Mouse (Mus musculus) ES-E14 (cell line): ENCODE measurements around the gene Cap2. TPM values are rescaled to one million over a fixed set of nuclear protein-coding genes. Genes with fewer than 3 reads are reported as not detected.

ENCODE experiments used
- DNase-seq: peaks from one replicate; pipeline ENCODE4 v3.0.0-alpha.2; 2013; ENCODE audit warnings: low read depth, low spot score
- H3K27ac ChIP-seq: 2 replicates; pipeline ENCODE4 v1.5.1; 2012; ENCODE audit warnings: low read depth, mild to moderate bottlenecking, low read length, moderate library complexity, mixed read lengths; ENCODE audit not compliant: poor library complexity, insufficient read depth, severe bottlenecking
- H3K36me3 ChIP-seq: 2 replicates; pipeline ENCODE4 v1.6.1; 2012; ENCODE audit warnings: mild to moderate bottlenecking, low read length, moderate library complexity, mixed read lengths; ENCODE audit not compliant: control insufficient read depth, poor library complexity, insufficient read depth, severe bottlenecking
- H3K4me1 ChIP-seq, 2 experiments: fragments of 150-350 bp in 1 of 2; sonication (generic) in 1 of 2; 2 replicates each; pipeline ENCODE4 v1.6.1; 2012; ENCODE audit warnings: low read length in 2 of 2, mild to moderate bottlenecking in 1 of 2, mixed read lengths in 1 of 2; ENCODE audit not compliant: control insufficient read depth in 2 of 2, insufficient read depth in 2 of 2, poor library complexity in 1 of 2
- H3K4me3 ChIP-seq, 2 experiments: fragments of 150-350 bp in 1 of 2; sonication (generic) in 1 of 2; 2 replicates each; pipeline ENCODE4 v1.5.1; 2012; ENCODE audit warnings: low read length in 2 of 2, low read depth in 1 of 2, mild to moderate bottlenecking in 1 of 2, mixed read lengths in 1 of 2; ENCODE audit not compliant: insufficient read depth in 1 of 2, poor library complexity in 1 of 2, severe bottlenecking in 1 of 2
- H3K9ac ChIP-seq: 2 replicates; pipeline ENCODE4 v1.6.1; 2012; ENCODE audit warnings: low read depth, mild to moderate bottlenecking, low read length, mixed read lengths; ENCODE audit not compliant: poor library complexity, insufficient read depth, severe bottlenecking
- H3K9me3 ChIP-seq: fragments of 150-350 bp; sonication (generic); 2 replicates; pipeline ENCODE4 v1.6.1; 2012; ENCODE audit warnings: low read depth, mild to moderate bottlenecking, low read length; ENCODE audit not compliant: control insufficient read depth, insufficient read depth
- CHD2 ChIP-seq: IDR thresholded peaks from 2 replicates; pipeline ENCODE4 v1.6.1; 2014; ENCODE audit warnings: mild to moderate bottlenecking, low read depth, low read length, inconsistent platforms
- HCFC1 ChIP-seq: IDR thresholded peaks from 2 replicates; pipeline ENCODE4 v1.6.1; 2012; ENCODE audit warnings: low read length, inconsistent platforms, borderline replicate concordance; ENCODE audit not compliant: insufficient read depth
- MAFK ChIP-seq: IDR thresholded peaks from 2 replicates; pipeline ENCODE4 v1.6.1; 2014; ENCODE audit warnings: mild to moderate bottlenecking, low read depth, low read length, inconsistent platforms; ENCODE audit not compliant: insufficient read depth
- ZC3H11A ChIP-seq: IDR thresholded peaks from 2 replicates; pipeline ENCODE4 v1.6.1; 2012; ENCODE audit warnings: low read depth, mild to moderate bottlenecking, inconsistent platforms, low read length, borderline replicate concordance
- ZNF384 ChIP-seq: IDR thresholded peaks from 2 replicates; pipeline ENCODE4 v1.6.1; 2012; ENCODE audit warnings: low read depth, low read length, inconsistent platforms
- in situ Hi-C, 2 experiments: fragments of 600-800 bp; cut with MboI; formaldehyde crosslinking; loops; one replicate each; pipeline ENCODE4 v1.15.1; 2025; ENCODE audit warnings: low sequenced_read_pairs in 2 of 2, inconsistent platforms in 1 of 2; ENCODE audit not compliant: unreplicated experiment in 2 of 2
- total RNA-seq: library from RNA; depleted of rRNA; stranded (reverse); fragments of 300-350 nt; gene quantifications from 2 replicates; pipeline ENCODE4 v1.2.3, GENCODE M21; 2012

Gene Cap2
- total RNA-seq, 1 experiment, result 5.1 TPM

DNA sequence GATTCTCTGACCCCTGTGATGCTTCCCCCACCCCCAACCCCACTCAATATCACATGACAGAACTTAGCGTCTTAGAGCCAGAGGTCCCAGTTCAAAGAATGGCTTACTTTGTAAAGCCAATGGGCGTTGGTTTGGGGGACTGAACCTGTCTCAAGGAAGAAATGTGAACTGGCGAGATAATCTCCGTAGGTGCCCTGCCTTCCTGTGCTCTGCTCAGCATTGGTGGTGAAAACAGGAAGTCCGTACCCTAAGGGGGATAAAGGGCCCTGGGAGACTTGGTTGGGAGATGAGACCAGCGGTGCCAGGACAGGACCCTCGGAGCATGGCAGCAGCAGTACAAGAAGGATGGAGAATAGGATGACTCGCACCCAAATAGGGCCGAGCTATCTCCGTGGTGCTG is 12.8 kb downstream of the Cap2 start:
- Histone ChIP-seq H3K27ac (no peak overlapping the region), H3K4me3 (no peak overlapping the region), H3K9me3 (no peaks in the 10 kb centered on the region), H3K36me3 (no peaks in the 10 kb centered on the region), H3K4me1 (peaks cover 2 to 6% of the 10 kb centered on the region in 2 experiments; a peak in 1 of 4 replicates), H3K9ac (no peak overlapping the region)
- in situ Hi-C loops, result no loop called here
- no peak for DNase-seq
- no peak for TF ChIP-seq CHD2
- no peak for TF ChIP-seq ZNF384
- TF ChIP-seq HCFC1, result no peak
- no peak for TF ChIP-seq MAFK
- TF ChIP-seq ZC3H11A, result no peak

DNA sequence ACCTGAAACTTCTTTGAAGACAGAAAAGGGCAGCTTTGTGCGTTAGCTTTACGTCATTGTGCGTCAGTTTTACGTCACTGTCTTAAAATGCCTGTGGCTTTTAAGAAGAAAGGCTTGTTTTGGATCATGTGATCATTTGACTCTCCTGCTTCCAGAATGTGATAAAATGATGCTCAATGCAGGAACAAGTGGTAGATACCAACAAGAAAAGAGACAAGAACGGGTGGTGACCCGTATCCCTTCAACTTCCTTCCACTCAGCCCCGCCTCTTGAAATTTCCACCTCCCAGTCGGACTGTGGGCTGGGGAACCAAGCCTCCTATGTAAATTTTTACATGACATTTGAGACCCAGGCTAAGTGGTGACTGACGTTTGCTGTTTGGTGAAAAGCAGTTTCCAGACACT is 13.5 kb downstream of the Cap2 start:
- Histone ChIP-seq H3K9ac (no peak overlapping the region), H3K9me3 (no peaks in the 10 kb centered on the region), H3K4me1 (peaks cover 2 to 6% of the 10 kb centered on the region in 2 experiments; a peak in 1 of 4 replicates), H3K4me3 (no peak overlapping the region), H3K27ac (no peak overlapping the region), H3K36me3 (no peaks in the 10 kb centered on the region)
- in situ Hi-C loops, result no loop called here
- no peak for TF ChIP-seq ZNF384
- no peak for TF ChIP-seq HCFC1
- no peak for TF ChIP-seq MAFK
- no peak for TF ChIP-seq CHD2
- TF ChIP-seq ZC3H11A, result no peak
- no peak for DNase-seq

DNA sequence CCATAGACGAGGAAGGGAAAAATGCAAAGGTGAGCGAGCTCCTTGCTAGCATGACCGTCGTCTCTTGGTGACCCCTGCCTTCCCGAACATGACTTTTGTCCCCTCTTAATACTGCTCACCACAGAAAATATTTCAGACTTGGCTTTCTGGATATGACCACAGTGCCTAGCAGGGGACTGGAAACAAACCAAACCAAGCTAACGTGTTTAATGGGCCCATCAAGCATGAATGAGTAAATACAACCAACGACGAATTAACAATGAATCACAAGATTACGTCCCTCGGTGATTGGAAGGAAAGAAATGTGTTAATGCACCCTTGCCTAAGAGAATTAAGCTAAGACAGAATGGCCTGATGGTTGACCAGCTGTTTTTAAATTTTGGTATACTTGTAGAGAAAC is 13.9 kb downstream of the Cap2 start:
- H3K36me3 ChIP-seq, result no peaks in the 10 kb centered on the region
- H3K4me3 ChIP-seq, result no peak overlapping the region
- DNase-seq, result no peak
- in situ Hi-C loops, result no loop called here
- TF ChIP-seq HCFC1, result no peak
- TF ChIP-seq ZNF384, result no peak
- no peak for TF ChIP-seq CHD2
- no peak for TF ChIP-seq ZC3H11A
- TF ChIP-seq MAFK, result no peak
- H3K27ac ChIP-seq, result no peak overlapping the region
- H3K4me1 ChIP-seq, result peaks cover 2 to 6% of the 10 kb centered on the region in 2 experiments; a peak in 1 of 4 replicates
- no peak overlapping the region for H3K9ac ChIP-seq
- no peaks in the 10 kb centered on the region for H3K9me3 ChIP-seq

DNA sequence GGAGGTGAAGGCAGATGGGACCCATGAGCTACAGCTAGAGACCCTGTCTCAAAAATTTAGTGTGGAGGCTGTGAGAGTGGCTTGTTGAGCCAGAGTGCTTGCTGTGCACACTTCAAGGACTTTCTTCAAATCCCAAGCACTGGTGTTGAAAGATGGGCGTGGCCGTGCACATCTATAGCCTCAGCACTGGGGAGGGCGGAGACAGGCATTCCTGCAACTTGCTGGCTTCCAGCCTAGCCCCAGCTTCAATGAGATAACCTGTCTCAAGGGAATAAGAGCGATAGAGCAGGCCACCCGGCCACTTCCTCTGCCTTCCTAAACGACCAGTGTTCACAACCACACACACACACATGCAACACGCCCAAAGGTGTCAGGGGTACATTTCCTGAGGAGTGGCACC is 14.5 kb downstream of the Cap2 start:
- H3K4me1 ChIP-seq, result peaks cover 2 to 6% of the 10 kb centered on the region in 2 experiments; a peak in 1 of 4 replicates
- no peak for TF ChIP-seq MAFK
- no peak for TF ChIP-seq CHD2
- TF ChIP-seq HCFC1, result no peak
- no peak for TF ChIP-seq ZNF384
- TF ChIP-seq ZC3H11A, result no peak
- H3K4me3 ChIP-seq, result no peak overlapping the region
- no peaks in the 10 kb centered on the region for H3K36me3 ChIP-seq
- H3K9me3 ChIP-seq, result no peaks in the 10 kb centered on the region
- no peak overlapping the region for H3K9ac ChIP-seq
- no peak for DNase-seq
- H3K27ac ChIP-seq, result no peak overlapping the region
- in situ Hi-C loops, result no loop called here

DNA sequence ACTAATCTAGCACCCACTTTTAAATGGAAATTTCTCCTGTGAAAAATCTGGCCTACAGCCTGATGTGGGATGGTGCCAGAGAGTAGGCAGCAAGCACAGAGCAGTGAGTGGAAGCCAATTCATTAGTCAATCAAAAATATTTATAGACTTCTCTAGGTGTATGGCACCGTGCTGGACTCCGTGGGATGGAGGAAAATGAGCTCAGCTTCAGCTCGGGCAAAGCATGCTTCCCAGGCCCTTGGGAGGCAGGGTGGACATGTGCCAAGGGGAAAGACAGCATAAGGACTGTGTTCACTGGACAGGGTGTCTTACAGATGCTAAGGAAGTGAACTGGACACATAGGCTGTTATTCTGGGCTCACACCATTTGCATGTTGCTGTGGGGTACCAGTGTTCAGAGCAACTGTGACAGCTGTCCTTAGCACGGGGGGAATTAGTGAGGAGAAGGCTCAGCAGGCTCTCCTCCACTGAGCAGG is 15.6 kb downstream of the Cap2 start:
- H3K36me3 ChIP-seq, result no peaks in the 10 kb centered on the region
- no peak overlapping the region for H3K4me3 ChIP-seq
- no peak overlapping the region for H3K9ac ChIP-seq
- no peaks in the 10 kb centered on the region for H3K9me3 ChIP-seq
- TF ChIP-seq MAFK (no peak), ZNF384 (no peak), ZC3H11A (no peak), CHD2 (no peak), HCFC1 (no peak)
- no peak overlapping the region for H3K27ac ChIP-seq
- in situ Hi-C loops, result no loop called here
- H3K4me1 ChIP-seq, result peaks cover 2 to 6% of the 10 kb centered on the region in 2 experiments; a peak in 1 of 4 replicates
- no peak for DNase-seq
